Mouse (Mus musculus) mesoderm, embryonic 11.5 days (tissue): Measurements from ENCODE around the gene Sh3bgrl2.
A peak's percentile ranks its signal among the peaks of the same experiment; 100 is the strongest.
"Not testable (repeated sequence)": the region's sequence is repeated elsewhere in the genome, so short reads cannot be mapped to it uniquely, and the experiment has no call there.

Experiments
- DNase-seq: peaks from one replicate; pipeline ENCODE4 v3.0.0-alpha.2; 2012; ENCODE audit warnings: low read depth, low spot score

The Sh3bgrl2 gene

GRCm38 (mm10) chr9:83547830-83548689, at the start of gene Sh3bgrl2:
Gene Sh3bgrl2 (plus strand): TSS chr9:83548327.
- peak; percentile 81 for DNase-seq

GRCm38 (mm10) chr9:83519081-83519480, 29.0 kb upstream of the Sh3bgrl2 start:
- DNase-seq: not testable (repeated sequence)

GRCm38 (mm10) chr9:83519510-83520155, 28.5 kb upstream of the Sh3bgrl2 start:
- DNase-seq: no peak

GRCm38 (mm10) chr9:83527341-83528060, 20.6 kb upstream of the Sh3bgrl2 start:
- no peak for DNase-seq

GRCm38 (mm10) chr9:83533044-83533769, 14.9 kb upstream of the Sh3bgrl2 start:
- DNase-seq: no peak

GRCm38 (mm10) chr9:83536959-83537358, 11.2 kb upstream of the Sh3bgrl2 start:
- DNase-seq: no peak

GRCm38 (mm10) chr9:83537510-83537909, 10.6 kb upstream of the Sh3bgrl2 start:
- DNase-seq: no peak

GRCm38 (mm10) chr9:83537921-83538536, 10.1 kb upstream of the Sh3bgrl2 start:
- DNase-seq: peak; percentile 40

- no peak for DNase-seq
Measured at GRCm38 (mm10) chr9:83539809-83540491, 8.2 kb upstream of the Sh3bgrl2 start.

- no peak for DNase-seq
Measured at GRCm38 (mm10) chr9:83540492-83540857, 7.7 kb upstream of the Sh3bgrl2 start.

- DNase-seq: no peak
Measured at GRCm38 (mm10) chr9:83540975-83541374, 7.2 kb upstream of the Sh3bgrl2 start.

- no peak for DNase-seq
Measured at GRCm38 (mm10) chr9:83545240-83545639, 2.9 kb upstream of the Sh3bgrl2 start.

- no peak for DNase-seq
Measured at GRCm38 (mm10) chr9:83546316-83546715, 1.8 kb upstream of the Sh3bgrl2 start.

- no peak for DNase-seq
Measured at GRCm38 (mm10) chr9:83547229-83547628, 898 bp upstream of the Sh3bgrl2 start.

- no peak for DNase-seq
Measured at GRCm38 (mm10) chr9:83549866-83550265, 1.7 kb downstream of the Sh3bgrl2 start.

- DNase-seq: no peak
Measured at GRCm38 (mm10) chr9:83551116-83551515, 3.0 kb downstream of the Sh3bgrl2 start.

- DNase-seq: no peak
Measured at GRCm38 (mm10) chr9:83551632-83552031, 3.5 kb downstream of the Sh3bgrl2 start.

GRCm38 (mm10) chr9:83555580-83555979, 7.5 kb downstream of the Sh3bgrl2 start:
- no peak for DNase-seq

- no peak for DNase-seq
Measured at GRCm38 (mm10) chr9:83556236-83556635, 8.1 kb downstream of the Sh3bgrl2 start.
